Mouse (Mus musculus) mature B cell (primary cell): ENCODE data around the gene Vmn1r183.
"Not testable (repeated sequence)": the region's sequence is repeated elsewhere in the genome, so short reads cannot be mapped to it uniquely, and the experiment has no call there.

Source experiments
- in situ Hi-C: fragments of 300-500 bp; cut with MboI; formaldehyde crosslinking; loops from 2 replicates; pipeline ENCODE4 v1.14.3; 2019

Gene Vmn1r183

GRCm38 (mm10) chr7:24052660-24053304, at the start of gene Vmn1r183:
Gene Vmn1r183, plus strand, starts transcription at chr7:24053254.
- in situ Hi-C loops = no loop called here

DNA sequence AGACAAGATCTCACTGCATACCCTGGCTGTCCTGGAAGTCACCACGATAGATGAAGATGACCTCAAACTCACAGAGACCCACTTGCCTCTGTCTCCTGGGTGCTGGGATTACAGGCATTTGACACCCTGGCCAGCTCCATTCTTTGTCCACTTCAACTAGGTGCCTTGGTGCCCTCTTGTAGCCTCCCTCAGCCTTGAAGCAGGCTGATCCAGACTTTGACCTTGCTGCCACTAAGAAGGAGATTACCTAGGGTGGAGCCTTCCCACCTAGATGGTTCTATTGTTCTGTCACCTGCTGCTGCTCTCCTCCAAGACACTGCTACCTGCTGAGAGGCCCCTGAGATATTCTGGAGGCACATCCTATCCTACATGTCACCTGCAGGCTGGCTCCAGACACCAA, 21.4 kb downstream of the Vmn1r183 start:
- in situ Hi-C loops = not testable (repeated sequence)

DNA sequence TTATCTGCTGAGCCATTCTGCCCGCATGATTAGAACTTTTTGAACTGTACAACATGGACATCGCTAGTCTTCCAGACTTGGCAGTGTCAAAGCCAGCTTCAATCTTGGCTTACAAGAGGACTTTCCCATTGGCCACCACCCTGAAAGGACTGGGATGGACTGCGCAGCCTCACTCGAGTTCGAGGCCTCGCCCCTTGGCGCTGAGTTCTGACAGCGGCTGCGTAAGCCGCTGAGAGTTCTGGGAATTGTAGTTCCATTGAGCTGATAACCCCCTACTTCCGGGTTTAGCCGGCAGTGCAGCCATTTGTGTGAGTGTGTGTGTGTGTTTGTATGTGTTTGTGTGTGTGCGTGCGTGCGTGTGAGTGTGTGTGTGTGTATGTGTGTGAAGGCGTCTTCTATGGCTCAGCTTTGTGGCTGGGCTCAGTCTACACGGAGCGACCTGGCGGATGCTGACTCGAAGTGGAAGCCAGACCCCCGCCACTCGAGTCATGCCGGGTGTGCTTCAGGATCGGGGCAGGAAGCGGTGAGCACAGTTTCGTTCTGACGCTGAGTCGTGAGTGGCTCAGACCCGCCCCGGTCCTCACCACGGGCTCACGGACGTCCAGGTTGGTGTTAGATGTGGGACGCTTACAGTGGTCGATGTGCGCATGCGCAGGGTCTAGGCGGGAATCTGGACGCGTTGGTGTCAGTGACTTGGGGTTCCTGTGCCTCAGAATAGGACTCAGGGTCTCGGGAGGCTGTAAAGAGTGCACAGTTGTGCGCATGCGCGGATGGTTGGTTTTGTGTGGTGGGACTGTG, 28.8 kb downstream of the Vmn1r183 start, which contains the start of gene Zfp180:
Zfp180 (plus strand) TSS at position 291 of the 798 bp plus-strand sequence.
- in situ Hi-C loops = no loop called here

DNA sequence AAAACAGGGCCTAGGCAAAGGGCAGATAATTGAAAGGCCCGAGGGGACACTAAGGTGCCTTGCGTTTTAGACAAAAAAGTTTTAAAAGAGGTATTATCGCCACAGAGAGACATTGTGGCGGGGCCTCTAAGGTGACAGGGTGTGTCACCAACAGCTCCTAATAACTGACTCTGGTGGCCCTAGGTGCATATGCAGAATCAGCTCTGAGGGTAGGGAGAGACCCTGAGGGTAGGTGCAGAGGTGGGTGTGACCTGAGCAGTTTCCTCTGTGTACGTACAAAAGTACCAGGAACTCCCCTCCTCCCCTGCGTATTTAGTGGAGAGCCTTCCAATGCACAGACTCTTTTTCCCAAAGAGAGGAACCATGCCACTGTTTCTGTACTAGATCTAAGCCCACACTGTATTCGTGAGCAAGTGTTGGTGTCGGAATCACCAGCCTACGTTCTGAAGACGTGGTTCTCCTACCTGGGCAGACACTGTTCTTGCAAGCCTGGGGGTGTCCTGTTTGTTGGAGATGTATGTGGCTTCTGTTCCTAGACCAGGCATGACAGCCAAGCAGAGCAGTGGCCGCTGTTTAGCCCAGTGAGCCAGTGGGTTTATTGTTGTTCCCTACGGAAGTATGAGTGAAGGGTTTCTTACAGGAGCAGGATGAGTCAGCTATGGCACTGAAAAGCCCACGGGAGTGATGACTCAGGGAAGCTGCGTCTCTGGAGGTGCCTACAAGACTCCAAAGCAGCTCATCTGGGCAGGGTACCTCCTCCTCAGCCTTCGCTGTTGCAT, 29.6 kb downstream of the Vmn1r183 start:
- in situ Hi-C loops = no loop called here

DNA sequence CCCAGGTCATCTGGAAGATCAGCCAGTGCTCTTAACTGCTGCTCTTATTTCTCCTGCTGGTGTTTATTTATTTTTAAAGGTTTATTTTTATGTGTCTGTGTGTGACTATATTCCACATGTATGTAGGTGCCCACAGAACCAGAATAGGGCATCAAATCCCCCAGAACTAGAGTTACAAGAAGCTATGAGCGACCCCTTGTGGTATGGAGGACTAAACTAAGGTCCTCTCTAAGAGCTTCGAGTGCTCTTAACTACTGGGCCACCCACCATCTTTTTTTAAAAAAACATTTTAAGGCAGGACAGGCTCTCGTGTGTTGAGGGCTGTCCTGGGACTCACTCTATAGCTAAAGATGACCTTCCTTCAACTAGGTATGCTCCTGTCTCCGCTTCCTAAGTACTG, 33.8 kb downstream of the Vmn1r183 start:
- in situ Hi-C loops = no loop called here

GRCm38 (mm10) chr7:24087485-24088125, 34.6 kb downstream of the Vmn1r183 start:
- in situ Hi-C loops = no loop called here

GRCm38 (mm10) chr7:24104403-24104802, 51.3 kb downstream of the Vmn1r183 start:
- in situ Hi-C loops = no loop called here

GRCm38 (mm10) chr7:24105144-24105703, 52.2 kb downstream of the Vmn1r183 start:
- in situ Hi-C loops = no loop called here

GRCm38 (mm10) chr7:24110839-24111238, 57.8 kb downstream of the Vmn1r183 start:
- in situ Hi-C loops = no loop called here

- in situ Hi-C loops = no loop called here
Observed at GRCm38 (mm10) chr7:24111772-24112155, 58.7 kb downstream of the Vmn1r183 start.

- in situ Hi-C loops = no loop called here
Observed at GRCm38 (mm10) chr7:24112156-24112856, 59.3 kb downstream of the Vmn1r183 start, which contains the start of gene Zfp112. Gene Zfp112, plus strand, starts transcription at chr7:24112314.

DNA sequence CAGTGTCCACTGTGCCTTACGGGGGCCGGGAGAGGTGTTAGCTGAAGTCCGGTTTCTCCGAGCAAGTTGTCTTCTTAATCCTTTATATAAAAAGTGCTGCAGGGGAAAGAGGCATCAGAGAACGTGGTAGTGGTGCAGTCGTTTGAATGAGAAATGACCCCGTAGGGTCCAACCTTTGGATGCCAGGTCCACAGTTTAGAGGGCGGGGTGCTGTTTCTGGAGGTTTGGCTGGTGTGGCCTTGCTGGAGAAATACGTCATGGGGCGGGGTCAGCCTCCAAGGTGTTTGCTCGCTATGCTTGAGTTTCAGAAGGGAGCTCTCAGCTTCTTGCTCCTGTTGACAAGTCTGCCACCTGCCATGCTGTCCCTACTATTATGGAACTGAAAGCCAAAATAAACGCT, 59.9 kb downstream of the Vmn1r183 start:
- in situ Hi-C loops = no loop called here
